Mouse (Mus musculus) hindbrain, embryonic 15.5 days (tissue): ENCODE data around the gene Fads3. TPM values are rescaled to one million over a fixed set of nuclear protein-coding genes. Genes with fewer than 3 reads are reported as not detected.

Experiments used
- ATAC-seq: fragments of 200-750 bp; cut with Nextera tagmentation; 2 replicates; pipeline ENCODE4 v1.8.0; 2017; ENCODE audit warnings: low read depth, moderate number of reproducible peaks, moderate TSS enrichment; ENCODE audit not compliant: low FRiP score
- H3K27ac ChIP-seq: fragments of 300-500 bp; sonication (generic); replicated peaks from 2 replicates; pipeline ENCODE4 v1.5.1; 2015; ENCODE audit warnings: mild to moderate bottlenecking, inconsistent platforms
- H3K27me3 ChIP-seq: fragments of 300-500 bp; sonication (generic); 2 replicates; pipeline ENCODE4 v1.6.1; 2015; ENCODE audit warnings: control low read depth, inconsistent platforms
- H3K36me3 ChIP-seq: fragments of 300-500 bp; sonication (generic); 2 replicates; pipeline ENCODE4 v1.6.1; 2015; ENCODE audit warnings: control low read depth, inconsistent platforms
- H3K4me1 ChIP-seq: fragments of 300-500 bp; sonication (generic); replicated peaks from 2 replicates; pipeline ENCODE4 v1.6.1; 2015; ENCODE audit warnings: control low read depth, inconsistent platforms
- H3K4me2 ChIP-seq: fragments of 300-500 bp; sonication (generic); 2 replicates; pipeline ENCODE4 v1.6.1; 2015; ENCODE audit warnings: moderate library complexity, mild to moderate bottlenecking, inconsistent platforms
- H3K4me3 ChIP-seq: fragments of 300-500 bp; sonication (generic); 2 replicates; pipeline ENCODE4 v1.5.1; 2015; ENCODE audit warnings: mild to moderate bottlenecking, inconsistent platforms
- H3K9ac ChIP-seq: fragments of 300-500 bp; sonication (generic); 2 replicates; pipeline ENCODE4 v1.6.1; 2015; ENCODE audit warnings: inconsistent platforms
- H3K9me3 ChIP-seq: fragments of 300-500 bp; sonication (generic); 2 replicates; pipeline ENCODE4 v1.6.1; 2016; ENCODE audit warnings: control low read depth, inconsistent platforms
- WGBS: fragments of 180-500 bp; shearing (Covaris S2); methylation state at CpG from one replicate; pipeline ENCODE4 v1.1.7; 2015; 5-methylcytosine and 5-hydroxymethylcytosine counted together
- polyA plus RNA-seq: library from polyadenylated mRNA; unstranded; fragments of >200 nt; fragmentation: Nextera tagmentation; extraction: Ambion mirVana; gene quantifications from 2 replicates; pipeline ENCODE4 v1.2.1, GENCODE M21; 2015

The Fads3 gene
- polyA plus RNA-seq, 1 experiment from 2014 or later, result 31.4 TPM

- H3K4me2 ChIP-seq, result 0 out of 2 replicates have a peak overlapping the region, but pooled peaks have one; percentile 3
- ATAC-seq, result peak; percentile 45; the same call in 1 of the 2 replicates
- 24% methylated on average over 8 of the region's 8 CpGs for WGBS
- H3K27ac ChIP-seq, result peak overlapping the region; percentile 65
- H3K27me3 ChIP-seq, result no peaks in the 10 kb centered on the region
- no peaks in the 10 kb centered on the region for H3K9me3 ChIP-seq
- H3K4me3 ChIP-seq, result no peak overlapping the region
- H3K36me3 ChIP-seq, result no peaks in the 10 kb centered on the region
- no peak overlapping the region for H3K9ac ChIP-seq
- H3K4me1 ChIP-seq, result peaks cover 15% of the 10 kb centered on the region
Observed at GRCm38 (mm10) chr19:10025169-10025875, 16.0 kb upstream of the Fads3 start.

GRCm38 (mm10) chr19:10029746-10030145 is 11.6 kb upstream of the Fads3 start:
- WGBS, result 95% methylated on average over 2 of the region's 2 CpGs
- H3K9ac ChIP-seq, result no peak overlapping the region
- H3K36me3 ChIP-seq, result no peaks in the 10 kb centered on the region
- no peak for ATAC-seq
- no peaks in the 10 kb centered on the region for H3K9me3 ChIP-seq
- no peaks in the 10 kb centered on the region for H3K27me3 ChIP-seq
- H3K4me2 ChIP-seq, result no peak overlapping the region
- no peak overlapping the region for H3K27ac ChIP-seq
- no peak overlapping the region for H3K4me3 ChIP-seq
- H3K4me1 ChIP-seq, result peaks cover 10% of the 10 kb centered on the region

DNA sequence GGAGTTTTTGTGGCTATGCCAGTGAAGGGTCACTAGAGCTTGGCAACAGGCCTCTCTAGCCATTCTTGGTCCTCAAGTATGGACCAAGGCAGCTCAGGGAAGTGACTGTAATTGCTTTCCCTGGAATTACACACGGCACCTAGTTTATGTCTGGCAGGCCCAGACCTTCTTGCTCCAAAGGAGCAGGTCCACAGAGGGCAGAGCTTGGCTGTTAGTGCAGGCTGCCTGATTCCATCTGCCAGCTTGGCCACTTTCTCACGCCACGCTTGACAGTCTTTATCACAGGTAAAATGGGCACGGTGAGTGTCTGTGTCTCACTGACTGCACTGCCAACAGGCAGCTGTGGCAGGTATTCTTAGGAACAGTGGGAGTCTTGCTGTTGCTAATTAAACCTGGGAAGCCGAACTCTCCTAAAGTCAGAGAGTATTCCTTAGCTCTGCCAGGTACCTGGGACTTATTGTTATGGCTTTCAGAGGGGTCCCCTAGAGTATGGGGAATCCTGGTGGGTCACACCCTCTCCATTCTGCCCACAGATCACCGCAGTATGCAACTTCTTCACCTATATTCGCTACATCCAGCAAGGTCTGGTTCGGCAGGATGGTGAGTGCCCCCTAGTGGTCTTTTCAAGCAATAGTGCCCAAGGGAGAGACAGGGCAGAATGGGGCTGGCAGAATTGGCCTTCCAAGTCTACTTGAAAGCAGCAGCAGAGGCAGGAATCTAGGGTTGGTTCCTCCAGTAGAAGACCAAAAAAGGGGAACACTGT is 8.0 kb upstream of the Fads3 start:
- ATAC-seq, result peak; percentile 47; the same call in 1 of the 2 replicates
- no peak overlapping the region for H3K9ac ChIP-seq

GRCm38 (mm10) chr19:10034356-10034755 is 7.0 kb upstream of the Fads3 start:
- 86% methylated on average over 5 of the region's 5 CpGs for WGBS
- Histone ChIP-seq H3K27ac (no peak overlapping the region), H3K9me3 (no peaks in the 10 kb centered on the region), H3K27me3 (no peaks in the 10 kb centered on the region), H3K4me2 (no peak overlapping the region), H3K36me3 (no peaks in the 10 kb centered on the region), H3K4me1 (peaks cover 6% of the 10 kb centered on the region; the same call in 1 of the 2 replicates), H3K4me3 (no peak overlapping the region), H3K9ac (no peak overlapping the region)
- ATAC-seq, result no peak

More for the DNA sequence above, 8.0 kb upstream of the Fads3 start:
- no peak overlapping the region for H3K4me3 ChIP-seq
- H3K27ac ChIP-seq, result no peak overlapping the region
- H3K4me1 ChIP-seq, result 0 out of 2 replicates have a peak, but pooled peaks cover 2% of the 10 kb centered on the region
- H3K4me2 ChIP-seq, result no peak overlapping the region
- no peaks in the 10 kb centered on the region for H3K36me3 ChIP-seq
- no peaks in the 10 kb centered on the region for H3K27me3 ChIP-seq
- 37% methylated on average over 8 of the region's 8 CpGs for WGBS
- H3K9me3 ChIP-seq, result no peaks in the 10 kb centered on the region

DNA sequence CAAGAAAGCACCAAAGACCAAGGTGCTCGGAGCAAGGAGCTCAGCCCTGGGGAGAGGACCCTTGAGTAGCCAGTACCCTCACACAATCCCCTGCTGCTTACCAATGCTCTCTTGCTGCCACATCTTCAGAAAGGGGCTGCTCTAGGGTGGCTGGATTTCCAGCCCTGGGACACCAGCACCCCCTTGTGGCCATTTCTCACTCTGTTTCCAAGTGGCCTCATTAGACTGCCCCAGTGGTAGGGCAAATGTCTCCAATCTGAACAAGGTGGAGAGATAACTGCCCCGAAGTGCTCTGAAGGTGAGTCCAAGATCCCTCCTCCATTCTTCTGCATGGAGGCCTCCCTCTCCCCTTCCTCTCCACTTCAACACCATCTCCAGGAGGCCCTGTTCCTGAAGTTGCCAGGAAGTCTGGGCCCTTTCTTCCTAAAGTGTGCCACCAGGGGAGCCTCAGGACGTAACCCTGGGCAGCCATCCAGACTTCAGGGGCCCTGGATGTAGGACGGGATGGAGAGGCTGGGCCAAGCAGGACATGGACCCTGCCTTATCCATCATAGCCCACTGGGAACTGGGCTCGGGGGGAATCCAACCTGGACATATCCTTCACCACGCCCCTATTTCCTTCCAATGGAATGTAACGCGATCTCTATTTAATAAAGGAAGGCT is 6.5 kb upstream of the Fads3 start:
- H3K4me2 ChIP-seq, result no peak overlapping the region
- H3K9me3 ChIP-seq, result no peaks in the 10 kb centered on the region
- H3K27ac ChIP-seq, result no peak overlapping the region
- H3K9ac ChIP-seq, result no peak overlapping the region
- no peaks in the 10 kb centered on the region for H3K27me3 ChIP-seq
- H3K4me3 ChIP-seq, result no peak overlapping the region
- whole genome bisulfite sequencing, result 61% methylated on average over 8 of the region's 8 CpGs
- H3K4me1 ChIP-seq, result peaks cover 6% of the 10 kb centered on the region; the same call in 1 of the 2 replicates
- peak; percentile 67 for ATAC-seq
- no peaks in the 10 kb centered on the region for H3K36me3 ChIP-seq

DNA sequence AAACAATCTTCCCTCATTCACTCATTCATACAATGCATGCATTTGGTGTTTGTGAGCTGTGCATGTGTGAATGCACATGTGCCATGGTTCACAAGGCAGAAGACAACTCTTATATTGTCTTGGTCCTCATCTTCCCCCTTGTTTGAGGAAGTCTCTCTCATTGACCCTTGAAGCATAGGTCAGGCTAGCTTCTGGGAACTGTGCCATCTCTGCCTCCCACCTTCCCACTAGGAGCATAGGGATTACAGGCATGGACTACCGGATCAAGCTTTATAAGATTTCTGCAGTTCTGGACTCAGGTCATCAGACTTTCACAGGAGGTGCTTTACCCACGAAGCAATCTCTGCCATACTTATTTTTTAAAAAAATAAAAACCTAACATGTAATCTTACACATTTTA is 3.8 kb upstream of the Fads3 start:
- Histone ChIP-seq H3K9ac (no peak overlapping the region), H3K4me2 (no peak overlapping the region), H3K27me3 (no peaks in the 10 kb centered on the region), H3K27ac (no peak overlapping the region), H3K9me3 (no peaks in the 10 kb centered on the region), H3K4me3 (no peak overlapping the region), H3K4me1 (peaks cover 20% of the 10 kb centered on the region), H3K36me3 (no peaks in the 10 kb centered on the region)
- 65% methylated on average over 2 of the region's 2 CpGs for WGBS
- ATAC-seq, result no peak

DNA sequence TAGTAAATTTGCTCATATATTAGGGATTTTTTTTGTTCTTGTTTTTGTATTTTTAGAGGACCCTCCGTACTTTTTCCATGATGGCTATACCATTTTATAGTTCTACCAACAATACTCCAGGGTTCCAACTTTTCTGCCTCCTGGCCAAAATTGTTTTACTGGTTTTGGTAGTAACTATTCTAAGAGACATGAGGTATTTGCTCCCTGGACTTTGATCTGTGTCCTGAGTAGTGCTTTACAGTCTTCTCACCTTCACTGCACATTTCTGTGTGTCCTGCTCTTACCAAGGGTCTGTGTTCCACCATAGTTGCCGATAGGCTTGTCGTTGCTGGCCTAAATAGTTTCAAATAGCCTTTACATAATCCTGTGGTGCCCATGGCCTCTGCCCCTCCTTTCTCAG is 3.0 kb upstream of the Fads3 start:
- no peak overlapping the region for H3K4me2 ChIP-seq
- WGBS, result 87% methylated on average over 3 of the region's 3 CpGs
- no peaks in the 10 kb centered on the region for H3K36me3 ChIP-seq
- H3K4me1 ChIP-seq, result peaks cover 28% of the 10 kb centered on the region
- no peak for ATAC-seq
- no peak overlapping the region for H3K4me3 ChIP-seq
- H3K27me3 ChIP-seq, result no peaks in the 10 kb centered on the region
- no peaks in the 10 kb centered on the region for H3K9me3 ChIP-seq
- 0 out of 2 replicates have a peak overlapping the region, but pooled peaks have one; percentile 21 for H3K27ac ChIP-seq
- H3K9ac ChIP-seq, result no peak overlapping the region

GRCm38 (mm10) chr19:10038910-10039309 is 2.5 kb upstream of the Fads3 start:
- Histone ChIP-seq H3K4me2 (no peak overlapping the region), H3K27ac (0 out of 2 replicates have a peak overlapping the region, but pooled peaks have one; percentile 21), H3K4me3 (no peak overlapping the region), H3K9ac (no peak overlapping the region), H3K4me1 (peaks cover 32% of the 10 kb centered on the region), H3K36me3 (no peaks in the 10 kb centered on the region), H3K9me3 (no peaks in the 10 kb centered on the region), H3K27me3 (no peaks in the 10 kb centered on the region)
- 21% methylated on average over 3 of the region's 3 CpGs for WGBS
- no peak for ATAC-seq

DNA sequence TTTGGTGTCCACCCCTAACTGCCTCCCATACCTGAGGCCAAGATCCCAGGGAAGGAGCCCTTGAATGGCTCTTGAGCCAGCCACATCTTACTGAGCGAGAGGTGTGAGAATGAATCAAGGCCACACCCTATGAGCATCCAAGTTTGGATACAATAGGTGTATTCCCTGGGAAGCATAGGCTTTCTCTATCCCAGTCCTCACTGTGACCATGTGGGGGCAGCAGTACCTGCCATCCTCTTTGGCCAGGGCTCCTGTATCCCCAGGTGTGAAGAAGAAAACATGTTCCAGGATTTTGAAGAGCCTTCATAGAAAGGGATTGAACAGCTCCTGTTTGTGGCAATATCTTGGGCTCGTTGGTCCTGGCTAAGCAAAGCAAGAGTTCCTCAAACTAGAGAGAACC is 1.8 kb upstream of the Fads3 start:
- WGBS, result 94% methylated on average over 2 of the region's 2 CpGs
- no peak overlapping the region for H3K27ac ChIP-seq
- H3K9me3 ChIP-seq, result no peaks in the 10 kb centered on the region
- H3K4me1 ChIP-seq, result peaks cover 36% of the 10 kb centered on the region
- ATAC-seq, result no peak
- no peak overlapping the region for H3K4me3 ChIP-seq
- H3K4me2 ChIP-seq, result no peak overlapping the region
- H3K36me3 ChIP-seq, result no peaks in the 10 kb centered on the region
- no peaks in the 10 kb centered on the region for H3K27me3 ChIP-seq
- no peak overlapping the region for H3K9ac ChIP-seq

- 6% methylated on average over 16 of the region's 20 CpGs for WGBS
- Histone ChIP-seq H3K4me3 (peak overlapping the region; percentile 66), H3K4me1 (peaks cover 36% of the 10 kb centered on the region), H3K27ac (peak overlapping the region; percentile 64), H3K9me3 (no peaks in the 10 kb centered on the region), H3K4me2 (peak overlapping the region; percentile 81), H3K27me3 (no peaks in the 10 kb centered on the region), H3K36me3 (no peaks in the 10 kb centered on the region), H3K9ac (peak overlapping the region; percentile 71)
- ATAC-seq, result peak; percentile 48
Observed at GRCm38 (mm10) chr19:10040866-10041387, 442 bp upstream of the Fads3 start.

DNA sequence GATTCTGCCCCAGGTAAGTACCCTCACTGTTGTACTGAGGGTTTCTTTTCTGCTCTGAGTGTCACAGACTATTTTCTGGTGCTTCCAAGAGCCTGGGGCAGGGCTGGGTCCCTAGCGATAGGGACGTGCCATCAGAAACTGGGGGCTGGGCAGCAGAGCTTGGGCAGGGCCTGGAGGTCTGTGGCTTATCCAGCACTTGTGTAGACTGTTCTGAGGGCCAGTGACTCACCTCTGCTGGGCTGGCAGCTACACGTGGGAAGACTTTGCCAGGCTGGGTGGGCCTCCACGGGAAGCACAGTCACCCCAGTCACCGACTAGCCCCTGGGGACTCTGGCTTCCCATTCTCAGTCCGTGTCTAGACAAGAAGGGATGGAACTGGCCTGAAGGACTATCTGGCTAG is 863 bp downstream of the Fads3 start:
- Histone ChIP-seq H3K4me2 (peak overlapping the region; percentile 81), H3K27ac (no peak overlapping the region; the same call in 1 of the 2 replicates), H3K27me3 (no peaks in the 10 kb centered on the region), H3K36me3 (no peaks in the 10 kb centered on the region), H3K9me3 (no peaks in the 10 kb centered on the region), H3K4me1 (peaks cover 36% of the 10 kb centered on the region), H3K9ac (peak overlapping the region; percentile 71), H3K4me3 (peak overlapping the region; percentile 66)
- peak; percentile 6 for ATAC-seq
- WGBS, result 51% methylated on average over 6 of the region's 6 CpGs
